Mouse (Mus musculus) erythroblast, embryonic 14.5 days (primary cell): ENCODE data around the gene Uhrf2.

Experiments used
- GATA1 ChIP-seq: IDR thresholded peaks from 2 replicates; pipeline ENCODE4 v1.6.1; 2012; ENCODE audit warnings: low read length, inconsistent platforms, mixed read lengths
- TAL1 ChIP-seq: IDR thresholded peaks from 3 replicates; pipeline ENCODE4 v1.6.1; 2012; ENCODE audit warnings: low read length, inconsistent platforms, mixed read lengths

DNA sequence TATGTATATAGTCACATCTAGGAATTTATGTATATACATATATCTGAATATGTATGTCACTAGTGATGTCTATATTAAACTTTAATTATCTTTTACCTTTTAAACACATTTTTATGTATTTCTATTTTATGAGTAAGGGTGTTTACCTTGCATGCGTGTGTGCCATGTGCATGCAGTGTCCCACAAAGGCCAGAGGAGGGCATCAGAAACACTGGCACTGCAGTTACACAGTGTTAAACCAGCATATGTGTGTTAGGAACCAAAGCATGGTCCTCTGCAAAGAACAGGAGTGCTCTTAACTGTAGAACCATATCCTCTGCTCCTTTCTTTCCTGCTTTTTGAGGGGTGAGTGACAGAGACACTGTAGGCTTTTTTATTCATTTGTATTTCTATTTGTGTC lies 14.3 kb downstream of the Uhrf2 start:
- TF ChIP-seq TAL1 (no peak), GATA1 (no peak)
